Mouse (Mus musculus) urinary bladder, postnatal 14 days (tissue): ENCODE data around the gene Sh3pxd2a.

ENCODE experiments used
- DNase-seq: peaks from one replicate; pipeline ENCODE4 v3.0.0; 2021; ENCODE audit warnings: low spot score

Sh3pxd2a gene

GRCm38 (mm10) chr19:47339165-47339564 lies 125.0 kb downstream of the Sh3pxd2a start:
- DNase-seq, result peak; percentile 81

- DNase-seq, result no peak
These were observed 125.6 kb downstream of the Sh3pxd2a start for GRCm38 (mm10) chr19:47338396-47339164.

GRCm38 (mm10) chr19:47337743-47338142 lies 126.5 kb downstream of the Sh3pxd2a start:
- peak; percentile 94 for DNase-seq

GRCm38 (mm10) chr19:47337191-47337590 lies 127.0 kb downstream of the Sh3pxd2a start:
- no peak for DNase-seq

GRCm38 (mm10) chr19:47335262-47335661 lies 128.9 kb downstream of the Sh3pxd2a start:
- no peak for DNase-seq

- DNase-seq, result no peak
These were observed 129.5 kb downstream of the Sh3pxd2a start for GRCm38 (mm10) chr19:47334713-47335112.

- peak; percentile 64 for DNase-seq
These were observed 133.4 kb downstream of the Sh3pxd2a start for GRCm38 (mm10) chr19:47330743-47331227.

- no peak for DNase-seq
These were observed 135.1 kb downstream of the Sh3pxd2a start for GRCm38 (mm10) chr19:47329102-47329501.

- no peak for DNase-seq
These were observed 136.0 kb downstream of the Sh3pxd2a start for GRCm38 (mm10) chr19:47327896-47328882.

GRCm38 (mm10) chr19:47325881-47326280 lies 138.3 kb downstream of the Sh3pxd2a start:
- DNase-seq, result peak; percentile 55

- no peak for DNase-seq
These were observed 140.9 kb downstream of the Sh3pxd2a start for GRCm38 (mm10) chr19:47323096-47323849.

GRCm38 (mm10) chr19:47320331-47320668 lies 143.9 kb downstream of the Sh3pxd2a start:
- DNase-seq, result peak; percentile 73

- no peak for DNase-seq
These were observed 144.5 kb downstream of the Sh3pxd2a start for GRCm38 (mm10) chr19:47319521-47320330.

- no peak for DNase-seq
These were observed 145.1 kb downstream of the Sh3pxd2a start for GRCm38 (mm10) chr19:47319061-47319460.

- peak; percentile 57 for DNase-seq
These were observed 146.9 kb downstream of the Sh3pxd2a start for GRCm38 (mm10) chr19:47317063-47317938.

GRCm38 (mm10) chr19:47316288-47317062 lies 147.7 kb downstream of the Sh3pxd2a start:
- DNase-seq, result no peak

- no peak for DNase-seq
These were observed 148.3 kb downstream of the Sh3pxd2a start for GRCm38 (mm10) chr19:47315917-47316265.

GRCm38 (mm10) chr19:47315091-47315916 lies 148.9 kb downstream of the Sh3pxd2a start:
- DNase-seq, result peak; percentile 73
